Mouse (Mus musculus): ENCODE measurements around the gene Pald1. TPM values are rescaled to one million over a fixed set of nuclear protein-coding genes. Genes with fewer than 3 reads are reported as not detected.
A peak's percentile ranks its signal among the peaks of the same experiment; 100 is the strongest.

Gene Pald1
- polyA plus RNA-seq, 1 experiment: 3.2 TPM

DNA sequence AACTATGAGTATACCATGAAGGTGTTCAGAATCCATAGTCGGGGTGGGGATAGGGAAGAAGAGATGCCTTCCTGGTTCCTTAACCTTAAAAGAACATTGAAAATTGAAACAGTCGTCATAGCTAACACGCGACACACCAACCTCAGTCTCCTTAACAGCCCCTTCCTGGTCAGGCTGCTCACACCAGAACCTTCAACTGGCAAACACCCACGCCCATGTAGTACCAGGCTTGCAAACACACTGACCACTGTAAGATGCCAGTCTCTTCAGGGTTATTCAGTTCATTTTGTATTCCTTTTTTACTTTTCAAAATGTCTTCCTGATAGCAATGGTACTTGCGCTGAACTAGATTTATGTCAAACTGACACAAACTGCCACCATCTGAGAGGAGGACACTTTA, 106.3 kb downstream of the Pald1 start:
- TF ChIP-seq POLR2A (IDR thresholded peaks at IDR 0.05; ENCODE audit: low read depth, low read length) (no peak), CTCF (IDR thresholded peaks at IDR 0.05; ENCODE audit: extremely low read depth, insufficient read length, insufficient replicate concordance, low read depth, low read length) (no peak)
- H3K27ac ChIP-seq (ENCODE audit: insufficient read depth, low read depth, low read length): no peak overlapping the region

DNA sequence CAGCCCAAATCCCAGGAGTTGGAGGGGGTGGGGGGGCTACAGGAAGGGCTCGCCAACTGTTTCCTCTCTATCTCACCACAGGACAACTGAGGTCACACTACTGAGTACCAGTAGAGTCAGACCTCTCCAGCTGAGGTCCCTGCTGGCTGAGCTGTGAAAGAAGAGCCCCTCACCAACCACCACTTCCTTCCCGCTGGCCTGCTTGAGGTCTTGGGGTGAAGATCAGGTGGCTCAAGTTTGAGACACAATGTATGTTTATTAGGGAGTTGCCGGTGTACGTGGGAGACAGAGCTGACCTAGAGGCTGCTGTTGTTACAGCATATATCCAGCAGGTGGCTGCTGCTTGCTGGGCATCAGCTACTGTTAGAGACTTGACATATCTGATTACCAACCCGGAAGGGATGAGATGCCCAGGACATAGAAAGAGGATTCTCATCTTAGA, 107.6 kb downstream of the Pald1 start:
- H3K36me3 ChIP-seq (ENCODE audit: control insufficient read depth, insufficient read depth, low read length): no peaks in the 10 kb centered on the region
- peak; percentile 61; the same call in 1 of the 2 replicates for TF ChIP-seq CTCF (IDR thresholded peaks at IDR 0.05; ENCODE audit: extremely low read depth, insufficient read length, insufficient replicate concordance, low read depth, low read length)
- TF ChIP-seq POLR2A (IDR thresholded peaks at IDR 0.05; ENCODE audit: low read depth, low read length): no peak
- peaks cover 7% of the 10 kb centered on the region; the same call in 1 of the 2 replicates for H3K27me3 ChIP-seq (ENCODE audit: control insufficient read depth, insufficient read depth, low read length)
- H3K4me3 ChIP-seq (ENCODE audit: low read depth, low read length): no peak overlapping the region
- H3K27ac ChIP-seq (ENCODE audit: insufficient read depth, low read depth, low read length): no peak overlapping the region
- no peaks in the 10 kb centered on the region for H3K4me1 ChIP-seq (ENCODE audit: control insufficient read depth, insufficient read depth, insufficient read length, low read length)
- WGBS: 1% methylated on average over 5 of the region's 5 CpGs

More for the DNA sequence above, 106.3 kb downstream of the Pald1 start:
- Histone ChIP-seq H3K36me3 (ENCODE audit: control insufficient read depth, insufficient read depth, low read length) (no peaks in the 10 kb centered on the region), H3K4me1 (ENCODE audit: control insufficient read depth, insufficient read depth, insufficient read length, low read length) (no peaks in the 10 kb centered on the region), H3K4me3 (ENCODE audit: low read depth, low read length) (no peak overlapping the region), H3K27me3 (ENCODE audit: control insufficient read depth, insufficient read depth, low read length) (peaks cover 7% of the 10 kb centered on the region; the same call in 1 of the 2 replicates)
- WGBS: 86% methylated on average over 6 of the region's 6 CpGs

DNA sequence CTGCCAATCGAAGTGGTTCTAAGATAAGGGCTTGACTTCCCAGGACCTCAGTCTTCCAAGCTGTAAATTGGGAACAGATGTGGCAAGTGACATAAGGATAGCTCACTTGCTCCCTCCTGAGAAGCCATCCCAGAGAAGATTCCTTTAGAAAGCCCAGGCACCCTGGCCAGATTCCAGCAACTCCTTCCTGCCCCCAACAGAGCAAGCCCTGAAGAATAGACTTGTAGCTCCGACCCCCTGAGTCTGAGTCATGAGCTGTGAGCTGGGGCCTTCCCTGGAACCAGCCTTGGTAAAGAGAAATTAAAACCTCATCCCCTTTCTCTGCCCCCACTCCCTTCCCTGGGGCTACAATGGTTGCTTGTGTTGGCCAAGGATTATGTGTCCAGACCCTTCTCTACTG, 108.8 kb downstream of the Pald1 start:
- H3K4me3 ChIP-seq (ENCODE audit: low read depth, low read length): no peak overlapping the region
- no peaks in the 10 kb centered on the region for H3K4me1 ChIP-seq (ENCODE audit: control insufficient read depth, insufficient read depth, insufficient read length, low read length)
- H3K27me3 ChIP-seq (ENCODE audit: control insufficient read depth, insufficient read depth, low read length): peaks cover 7% of the 10 kb centered on the region; the same call in 1 of the 2 replicates
- TF ChIP-seq CTCF (IDR thresholded peaks at IDR 0.05; ENCODE audit: extremely low read depth, insufficient read length, insufficient replicate concordance, low read depth, low read length) (no peak), POLR2A (IDR thresholded peaks at IDR 0.05; ENCODE audit: low read depth, low read length) (no peak)
- 0 out of 2 replicates have a peak overlapping the region, but pooled peaks have one; percentile 4 for H3K27ac ChIP-seq (ENCODE audit: insufficient read depth, low read depth, low read length)
- no peaks in the 10 kb centered on the region for H3K36me3 ChIP-seq (ENCODE audit: control insufficient read depth, insufficient read depth, low read length)
- WGBS: 55% methylated on average over 2 of the region's 2 CpGs

DNA sequence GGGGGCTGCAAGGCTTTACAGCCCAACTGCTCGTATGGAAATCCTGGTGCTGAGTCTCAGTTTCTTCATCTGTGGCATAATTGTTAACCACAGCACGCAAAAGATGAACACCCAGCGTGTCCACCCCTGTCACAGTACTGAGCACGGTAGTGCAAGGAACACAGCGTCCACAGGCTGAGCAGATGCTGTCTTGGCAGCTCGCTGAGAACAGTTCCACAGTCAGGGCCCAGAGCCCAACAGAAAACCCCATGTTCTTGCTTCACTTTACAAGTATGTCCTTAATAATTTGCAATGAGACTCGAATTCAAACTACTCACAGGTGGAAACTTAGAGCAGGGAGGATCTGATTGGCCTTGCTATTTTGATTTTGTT, 109.5 kb downstream of the Pald1 start:
- H3K4me3 ChIP-seq (ENCODE audit: low read depth, low read length): no peak overlapping the region; the same call in 1 of the 2 replicates
- 62% methylated on average over 7 of the region's 7 CpGs for WGBS

DNA sequence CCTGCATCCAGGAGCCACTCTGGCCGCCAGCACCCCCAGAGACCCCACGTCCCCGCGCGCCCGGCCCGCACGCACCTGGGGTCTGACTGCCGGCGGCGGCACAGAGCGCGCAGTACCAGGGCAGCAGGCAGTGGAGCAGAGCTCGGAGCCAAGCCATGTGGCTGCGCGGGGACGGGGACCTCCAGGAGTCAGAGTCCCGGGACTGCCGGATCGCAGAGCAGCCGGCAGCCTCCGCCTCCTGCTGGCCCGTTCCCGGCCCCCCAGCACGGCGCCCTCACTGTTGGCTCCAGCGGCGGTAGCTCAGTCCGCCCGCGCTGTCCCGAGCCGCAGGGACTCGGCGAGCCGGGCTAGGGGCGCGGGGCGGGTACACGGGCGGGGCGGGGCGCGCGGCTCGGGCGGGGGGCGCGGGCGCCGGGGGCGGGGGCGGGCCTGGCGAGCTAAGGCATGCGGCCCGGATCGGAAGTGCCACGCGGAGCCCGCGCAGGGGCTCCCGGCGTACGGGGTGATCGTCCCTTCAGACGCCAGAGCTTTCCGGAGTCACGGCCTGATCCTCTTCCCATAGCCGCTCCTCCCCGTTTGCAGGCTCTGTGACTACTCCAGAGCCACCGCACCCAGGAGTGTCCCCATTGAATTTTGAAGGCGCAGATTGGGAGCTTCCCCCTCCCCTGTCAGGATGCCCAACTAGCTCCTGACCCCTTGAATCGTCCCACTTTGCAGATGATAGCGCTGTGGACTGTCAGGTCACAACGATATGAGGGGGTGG, 110.1 kb downstream of the Pald1 start, which contains the start of gene Adamts14:
Gene Adamts14 (minus strand): TSS at position 358 of the 763 bp plus-strand sequence.
- Histone ChIP-seq H3K27me3 (ENCODE audit: control insufficient read depth, insufficient read depth, low read length) (peaks cover 7% of the 10 kb centered on the region; the same call in 1 of the 2 replicates), H3K4me1 (ENCODE audit: control insufficient read depth, insufficient read depth, insufficient read length, low read length) (no peaks in the 10 kb centered on the region), H3K36me3 (ENCODE audit: control insufficient read depth, insufficient read depth, low read length) (no peaks in the 10 kb centered on the region), H3K27ac (ENCODE audit: insufficient read depth, low read depth, low read length) (peak within 1 kb of the TSS; percentile 53; the same call in 1 of the 2 replicates), H3K4me3 (ENCODE audit: low read depth, low read length) (peak within 1 kb of the TSS; percentile 57)
- TF ChIP-seq POLR2A (IDR thresholded peaks at IDR 0.05; ENCODE audit: low read depth, low read length): no peak
- TF ChIP-seq CTCF (IDR thresholded peaks at IDR 0.05; ENCODE audit: extremely low read depth, insufficient read length, insufficient replicate concordance, low read depth, low read length): no peak
- WGBS: 1% methylated on average over 44 of the region's 75 CpGs

More for the DNA sequence above, 109.5 kb downstream of the Pald1 start:
- TF ChIP-seq POLR2A (IDR thresholded peaks at IDR 0.05; ENCODE audit: low read depth, low read length) (no peak), CTCF (IDR thresholded peaks at IDR 0.05; ENCODE audit: extremely low read depth, insufficient read length, insufficient replicate concordance, low read depth, low read length) (no peak)
- peaks cover 7% of the 10 kb centered on the region; the same call in 1 of the 2 replicates for H3K27me3 ChIP-seq (ENCODE audit: control insufficient read depth, insufficient read depth, low read length)
- no peaks in the 10 kb centered on the region for H3K4me1 ChIP-seq (ENCODE audit: control insufficient read depth, insufficient read depth, insufficient read length, low read length)
- H3K27ac ChIP-seq (ENCODE audit: insufficient read depth, low read depth, low read length): peak overlapping the region; percentile 53; the same call in 1 of the 2 replicates
- no peaks in the 10 kb centered on the region for H3K36me3 ChIP-seq (ENCODE audit: control insufficient read depth, insufficient read depth, low read length)

DNA sequence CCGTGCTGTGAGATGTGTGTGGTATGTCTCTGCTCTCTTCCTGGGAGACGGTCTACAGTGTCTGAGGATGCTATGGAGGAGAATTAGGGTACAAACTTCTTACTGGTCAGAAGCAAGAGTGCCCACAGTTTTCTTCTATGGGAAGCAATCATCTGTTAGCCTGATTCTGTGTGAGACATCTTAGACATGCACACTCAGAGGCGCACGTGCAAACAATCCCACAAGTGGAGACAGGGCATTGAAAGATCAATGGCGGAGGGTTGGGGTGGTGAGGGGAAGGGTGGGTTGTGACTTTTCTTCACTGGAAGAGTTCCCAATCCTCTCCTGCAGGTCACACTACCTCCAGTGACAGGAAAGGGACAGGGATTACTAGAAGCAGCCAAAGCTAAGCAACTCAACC, 110.7 kb downstream of the Pald1 start:
- peaks cover 7% of the 10 kb centered on the region; the same call in 1 of the 2 replicates for H3K27me3 ChIP-seq (ENCODE audit: control insufficient read depth, insufficient read depth, low read length)
- WGBS: 61% methylated on average over 5 of the region's 5 CpGs
- H3K4me1 ChIP-seq (ENCODE audit: control insufficient read depth, insufficient read depth, insufficient read length, low read length): no peaks in the 10 kb centered on the region
- peak overlapping the region; percentile 57 for H3K4me3 ChIP-seq (ENCODE audit: low read depth, low read length)
- H3K27ac ChIP-seq (ENCODE audit: insufficient read depth, low read depth, low read length): peak overlapping the region; percentile 15; the same call in 1 of the 2 replicates
- H3K36me3 ChIP-seq (ENCODE audit: control insufficient read depth, insufficient read depth, low read length): no peaks in the 10 kb centered on the region
- TF ChIP-seq POLR2A (IDR thresholded peaks at IDR 0.05; ENCODE audit: low read depth, low read length) (no peak), CTCF (IDR thresholded peaks at IDR 0.05; ENCODE audit: extremely low read depth, insufficient read length, insufficient replicate concordance, low read depth, low read length) (no peak)

DNA sequence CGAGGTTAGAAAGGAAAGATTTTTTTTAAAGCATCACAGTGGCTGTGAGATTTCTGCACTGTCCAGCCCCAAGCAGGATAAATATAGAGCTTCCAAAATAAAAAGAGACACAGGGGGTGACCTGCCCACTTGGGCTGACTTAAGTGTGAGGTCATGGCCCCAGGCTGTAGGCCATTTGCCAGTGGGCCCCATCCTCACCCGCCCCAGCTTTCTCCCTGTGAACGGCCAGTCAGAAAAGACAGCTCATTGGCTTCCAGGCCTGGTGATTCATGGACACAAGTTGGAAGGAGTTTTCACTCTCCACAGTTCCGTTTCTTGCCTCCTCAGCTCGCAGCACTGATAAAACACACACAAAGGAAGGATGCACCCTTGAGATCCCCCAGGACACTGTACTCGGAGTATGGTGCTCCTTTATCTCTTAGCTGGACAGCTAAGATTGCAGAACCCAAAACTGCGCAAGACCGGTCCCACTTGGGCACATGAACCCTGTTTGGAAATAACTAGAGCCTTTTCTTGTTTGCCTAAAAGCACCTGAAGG, 111.2 kb downstream of the Pald1 start:
- Histone ChIP-seq H3K27me3 (ENCODE audit: control insufficient read depth, insufficient read depth, low read length) (peaks cover 7% of the 10 kb centered on the region; the same call in 1 of the 2 replicates), H3K36me3 (ENCODE audit: control insufficient read depth, insufficient read depth, low read length) (no peaks in the 10 kb centered on the region), H3K4me1 (ENCODE audit: control insufficient read depth, insufficient read depth, insufficient read length, low read length) (no peaks in the 10 kb centered on the region), H3K27ac (ENCODE audit: insufficient read depth, low read depth, low read length) (peak overlapping the region; percentile 14; the same call in 1 of the 2 replicates), H3K4me3 (ENCODE audit: low read depth, low read length) (no peak overlapping the region)
- TF ChIP-seq POLR2A (IDR thresholded peaks at IDR 0.05; ENCODE audit: low read depth, low read length) (no peak), CTCF (IDR thresholded peaks at IDR 0.05; ENCODE audit: extremely low read depth, insufficient read length, insufficient replicate concordance, low read depth, low read length) (no peak)
- WGBS: 51% methylated on average over 8 of the region's 8 CpGs

Other genes with a start within 250 kb of the Pald1 start
- gene Sgpl1, start 235.8 kb downstream of the Pald1 start, polyA plus RNA-seq (2012; rRNA removed): 18.0 and 137 TPM in 2 replicates
- gene Tbata, start 211.6 kb downstream of the Pald1 start, polyA plus RNA-seq (2012; rRNA removed): not detected in 2 replicates
- 1.3 and 1.8 TPM in 2 replicates for gene Adamts14, start 110.1 kb downstream of the Pald1 start, polyA plus RNA-seq (2012; rRNA removed)
- gene Prf1, start 85.7 kb downstream of the Pald1 start, polyA plus RNA-seq (2012; rRNA removed): 0.65 and 1.3 TPM in 2 replicates
- 0.13 TPM in 1 of 2 replicates, not detected in the other for gene Nodal, start 34.4 kb upstream of the Pald1 start, polyA plus RNA-seq (2012; rRNA removed)
- 71.2 and 131 TPM in 2 replicates for gene Eif4ebp2, start 69.1 kb upstream of the Pald1 start, polyA plus RNA-seq (2012; rRNA removed)
- gene Lrrc20, start 92.3 kb upstream of the Pald1 start, polyA plus RNA-seq (2012; rRNA removed): 6.0 and 7.4 TPM in 2 replicates
- 0.04 TPM in 1 of 2 replicates, not detected in the other for gene Npffr1, start 212.0 kb upstream of the Pald1 start, polyA plus RNA-seq (2012; rRNA removed)